ENCODE assay signal across 34 mouse cellular contexts in genomic region chr6:24532804-24533203, GRCm38 (mm10). TPM values are rescaled to one million over a fixed set of nuclear protein-coding genes. Genes with fewer than 3 reads are reported as not detected.
DNase-seq lines count a peak whose midpoint lies in the region; ATAC-seq and TF ChIP-seq lines count a peak whose summit lies in the region.
"Had no signal": no experiment of that assay in that cellular context is flagged by ENCODE, and none has a peak within 500 bp of the region (broad histone marks: within the 10 kb centered on the region; RNA-seq: fewer than 3 reads in every experiment).

No protein-coding gene starts in this region.

- H3K27ac ChIP-seq in heart, adult 2 months = peak overlapping the region; percentile 38
- H3K27ac ChIP-seq in heart, embryonic 12.5 days (ENCODE audit: poor library complexity, severe bottlenecking) = no peak overlapping the region
- peak overlapping the region; percentile 32; the same call in 1 of the 2 replicates for H3K27ac ChIP-seq in heart, postnatal 0 days (ENCODE audit: low read depth)
- H3K27ac ChIP-seq in CH12.LX (ENCODE audit: insufficient read depth, low read depth) = no peak overlapping the region
- H3K27ac ChIP-seq: embryonic facial prominence, embryonic 15.5 days; heart, embryonic 15.5 days; hindbrain, embryonic 14.5 days; hindbrain, postnatal 0 days had no signal

- DNase-seq in gastrocnemius, adult 18-20 months (ENCODE audit: low spot score) = peak; percentile 64
- DNase-seq in gastrocnemius, adult 8-10 months (ENCODE audit: low spot score in 2 of 2) = no peak
- DNase-seq in heart, adult 2 months = no peak
- no peak for DNase-seq in heart, postnatal 0 days (ENCODE audit: low spot score)
- no peak for DNase-seq in heart, adult 8-10 months (ENCODE audit: low spot score)
- no peak for DNase-seq in CH12.LX (ENCODE audit: extremely low read depth)
- DNase-seq in retina, postnatal 1 day = no peak
- DNase-seq: adrenal gland, adult 8-10 months; adrenal gland, postnatal 25 days; cerebellum, adult 11-12 months; cerebellum, adult 8-10 months; cerebellum, postnatal 10 days; cerebellum, postnatal 36 days; embryo, embryonic 11 days; forebrain, postnatal 0 days; gastrocnemius, postnatal 25 days; heart, postnatal 4 days; kidney, adult 18-20 months; kidney, adult 9 months had no signal

- 0 out of 2 replicates have a peak, but pooled peaks have one; percentile 20 for TF ChIP-seq CTCF in heart, adult 2 months (IDR thresholded peaks at IDR 0.05)
- no peak for TF ChIP-seq CTCF in heart, postnatal 0 days (IDR thresholded peaks at IDR 0.05; ENCODE audit: low read depth)
- peak in 1 of 2 experiments; percentile 24; a peak in 2 of 4 replicates for TF ChIP-seq CTCF in CH12.LX (conservative IDR thresholded peaks at IDR 0.05 in 1 of 2, IDR thresholded peaks at IDR 0.05 in 1 of 2; ENCODE audit: low read depth in 2 of 2, low read length in 2 of 2)

- no peaks in the 10 kb centered on the region for H3K9me3 ChIP-seq in heart, embryonic 12.5 days (replicated peaks)
- H3K9me3 ChIP-seq in heart, postnatal 0 days (replicated peaks; ENCODE audit: control insufficient read depth, low read length) = no peaks in the 10 kb centered on the region
- peaks cover 3% of the 10 kb centered on the region for H3K9me3 ChIP-seq in CH12.LX (replicated peaks; ENCODE audit: low read length)
- H3K9me3 ChIP-seq: embryonic facial prominence, embryonic 15.5 days; heart, embryonic 15.5 days had no signal

- in situ Hi-C loops in CH12.LX (cut with MboI; ENCODE audit: low pct_ligation_motif_present, low pct_unique_long_range_greater_than_20kb, low sequenced_read_pairs) = no loop called here

- no peak overlapping the region for H3K9ac ChIP-seq in heart, adult 2 months (ENCODE audit: low read depth, low read length)
- H3K9ac ChIP-seq in heart, embryonic 12.5 days = no peak overlapping the region
- H3K9ac ChIP-seq in heart, postnatal 0 days (replicated peaks; ENCODE audit: low read depth, low read length) = no peak overlapping the region
- no peak overlapping the region for H3K9ac ChIP-seq in CH12.LX (ENCODE audit: insufficient read depth, low read depth)
- H3K9ac ChIP-seq: embryonic facial prominence, embryonic 15.5 days; forebrain, postnatal 0 days; heart, embryonic 15.5 days; hindbrain, embryonic 14.5 days had no signal

- no peaks in the 10 kb centered on the region for H3K27me3 ChIP-seq in heart, adult 2 months (ENCODE audit: control insufficient read depth, insufficient read depth, low read length)
- H3K27me3 ChIP-seq in heart, embryonic 12.5 days (replicated peaks) = no peaks in the 10 kb centered on the region
- no peaks in the 10 kb centered on the region for H3K27me3 ChIP-seq in heart, postnatal 0 days (ENCODE audit: control insufficient read depth, insufficient read depth, low read length)
- H3K27me3 ChIP-seq in CH12.LX (replicated peaks) = no peaks in the 10 kb centered on the region
- H3K27me3 ChIP-seq: embryonic facial prominence, embryonic 15.5 days; heart, embryonic 15.5 days had no signal

- no peak overlapping the region for H3K4me3 ChIP-seq in heart, adult 2 months
- no peak overlapping the region for H3K4me3 ChIP-seq in heart, embryonic 12.5 days
- H3K4me3 ChIP-seq in heart, postnatal 0 days (ENCODE audit: low read depth, low read length) = no peak overlapping the region
- H3K4me3 ChIP-seq in CH12.LX (replicated peaks in 1 of 3; ENCODE audit: low read depth in 2 of 3, low read length in 2 of 3, poor library complexity in 1 of 3) = no peak overlapping the region
- H3K4me3 ChIP-seq: embryonic facial prominence, embryonic 15.5 days; heart, embryonic 15.5 days had no signal

- peaks cover 5% of the 10 kb centered on the region for H3K4me1 ChIP-seq in heart, adult 2 months (ENCODE audit: control insufficient read depth, insufficient read depth, low read length)
- H3K4me1 ChIP-seq in heart, embryonic 12.5 days (replicated peaks) = peaks cover 23% of the 10 kb centered on the region
- peaks cover 17% of the 10 kb centered on the region for H3K4me1 ChIP-seq in heart, postnatal 0 days (ENCODE audit: control insufficient read depth, insufficient read depth)
- H3K4me1 ChIP-seq in CH12.LX (ENCODE audit: control insufficient read depth in 1 of 2, insufficient read depth in 2 of 2) = peaks cover 5 to 28% of the 10 kb centered on the region in 2 experiments; a peak in 3 of 4 replicates

- 66% methylated on average over 3 of the region's 3 CpGs for WGBS in heart, adult 2 months
- 41% methylated on average over 3 of the region's 3 CpGs for WGBS in heart, embryonic 12.5 days
- 32% methylated on average over 3 of the region's 3 CpGs for WGBS in heart, postnatal 0 days

- dilution Hi-C loops in CH12.LX (cut with MboI; ENCODE audit: extremely low pct_ligation_motif_present, extremely low pct_unique_long_range_greater_than_20kb, low sequenced_read_pairs) = no loop called here

- peaks cover 10% of the 10 kb centered on the region for H3K36me3 ChIP-seq in heart, adult 2 months (ENCODE audit: control insufficient read depth, insufficient read depth, low read length)
- no peaks in the 10 kb centered on the region for H3K36me3 ChIP-seq in heart, embryonic 12.5 days
- H3K36me3 ChIP-seq in heart, postnatal 0 days (replicated peaks; ENCODE audit: control insufficient read depth, insufficient read depth, low read length) = no peaks in the 10 kb centered on the region
- no peaks in the 10 kb centered on the region for H3K36me3 ChIP-seq in CH12.LX (replicated peaks in 1 of 2; ENCODE audit: control insufficient read depth in 1 of 2, insufficient read depth in 1 of 2, low read length in 1 of 2)
- H3K36me3 ChIP-seq: embryonic facial prominence, embryonic 15.5 days; heart, embryonic 15.5 days had no signal

- TF ChIP-seq RAD21 in CH12.LX (IDR thresholded peaks at IDR 0.05; ENCODE audit: low read depth, low read length) = peak; percentile 33

- intact Hi-C loops in heart, adult 2 months (cut with DNase I) = loop anchor here (5.0 kb wide), 1 partner anchor 189 kb away; no protein-coding TSS in a partner anchor

- no peak for ATAC-seq in heart, embryonic 12.5 days (ENCODE audit: insufficient number of reproducible peaks, low FRiP score)
- no peak for ATAC-seq in heart, postnatal 0 days (ENCODE audit: insufficient read depth, low read depth)
- ATAC-seq: activated CD4-positive, CD25-positive, alpha-beta regulatory T cell, adult 4 months; CD4-positive, CD25-positive, alpha-beta regulatory T cell, adult 4 months; forebrain, embryonic 14.5 days; forebrain, postnatal 0 days; hindbrain, postnatal 0 days; inflammation-experienced regulatory T-cells, adult 6 months; intestine, embryonic 16.5 days had no signal

- no peak for TF ChIP-seq POLR2A in heart, adult 2 months (IDR thresholded peaks at IDR 0.05; ENCODE audit: insufficient read depth, low read depth, low read length)
- TF ChIP-seq POLR2A in CH12.LX (IDR thresholded peaks at IDR 0.05; ENCODE audit: low read depth, low read length) = no peak

- no peak overlapping the region for H3K4me2 ChIP-seq in heart, embryonic 12.5 days
- H3K4me2 ChIP-seq in heart, postnatal 0 days (ENCODE audit: low read depth, low read length) = no peak overlapping the region
- H3K4me2 ChIP-seq in CH12.LX (ENCODE audit: insufficient read depth, low read depth, poor library complexity, severe bottlenecking) = no peak overlapping the region
- H3K4me2 ChIP-seq: embryonic facial prominence, embryonic 15.5 days; heart, embryonic 15.5 days; hindbrain, embryonic 14.5 days had no signal

- no peak for TF ChIP-seq EP300 in heart, adult 2 months (IDR thresholded peaks at IDR 0.05; ENCODE audit: insufficient read depth, low read depth, low read length)
- no peak for TF ChIP-seq EP300 in heart, postnatal 0 days (IDR thresholded peaks at IDR 0.05; ENCODE audit: low read depth)
- TF ChIP-seq EP300 in CH12.LX (IDR thresholded peaks at IDR 0.05; ENCODE audit: low read length) = no peak

- H3K79me2 ChIP-seq in heart, adult 2 months (replicated peaks; ENCODE audit: control insufficient read depth, insufficient read depth, low read length) = peaks cover 2% of the 10 kb centered on the region; the same call in 1 of the 2 replicates
- H3K79me2 ChIP-seq in CH12.LX (replicated peaks; ENCODE audit: control insufficient read depth, extremely low read depth, insufficient read depth, poor library complexity, severe bottlenecking) = no peaks in the 10 kb centered on the region; the same call in 1 of the 2 replicates

RNA-seq across cellular contexts. Expression of gene Asb15, which starts 4.9 kb away (rescaled TPM):
- 10 to 100 TPM; 69.6 to 81.3 TPM for total RNA-seq in gastrocnemius, adult 18-20 months (2021)
- total RNA-seq in gastrocnemius, adult 8-10 months (2022) = 10 to 100 TPM; 61.5 to 83.0 (median 66.8) TPM
- 10 to 100 TPM; 61.4 to 69.9 TPM for total RNA-seq in heart, adult 2 months (2021)
- 31.0 and 61.4 TPM in 2 replicates for polyA plus RNA-seq in heart, adult 2 months (2012; rRNA removed)
- polyA plus RNA-seq in heart, embryonic 12.5 days (2016; fragmentation: Nextera tagmentation; extraction: Ambion mirVana) = 0.24 TPM in 1 of 2 replicates, not detected in the other
- total RNA-seq in heart, postnatal 0 days (2014; rRNA removed; ENCODE audit: low replicate concordance) = 1.5 and 3.4 TPM in 2 replicates
- polyA plus RNA-seq in heart, postnatal 0 days (2015; fragmentation: Nextera tagmentation; extraction: Ambion mirVana) = 1.4 and 1.5 TPM in 2 replicates
- 10 to 100 TPM; 54.3 to 71.9 (median 65.6) TPM for total RNA-seq in heart, adult 8-10 months (2022)
- total RNA-seq in CH12.LX (2012; rRNA removed) = not detected in 2 replicates
- total RNA-seq in CH12.LX (2014; rRNA removed) = not detected in 2 replicates
- 0.10 TPM in 2 replicates for polyA plus RNA-seq in CH12.LX (2012; ENCODE audit: insufficient read length, low read depth)
- total RNA-seq: adrenal gland, adult 8-10 months; adrenal gland, postnatal 25 days; ES-E14; forebrain, postnatal 0 days had no signal
- polyA plus RNA-seq: activated CD4-positive, CD25-positive, alpha-beta regulatory T cell, adult 4 months; C2C12; CD4-positive, CD25-positive, alpha-beta regulatory T cell, adult 4 months; embryonic facial prominence, embryonic 11.5 days; embryonic facial prominence, embryonic 15.5 days; forebrain, embryonic 11.5 days; forebrain, embryonic 14.5 days; forebrain, postnatal 0 days; hindbrain, embryonic 11.5 days; inflammation-experienced regulatory T-cells, adult 6 months; intestine, embryonic 16.5 days had no signal

RNA-seq across cellular contexts. Expression of gene Ndufa5, which starts 5.0 kb away (rescaled TPM):
- 100 to 1,000 TPM; 639 to 641 TPM for total RNA-seq in gastrocnemius, adult 18-20 months (2021)
- 100 to 1,000 TPM; 471 to 626 (median 563) TPM for total RNA-seq in gastrocnemius, adult 8-10 months (2022)
- total RNA-seq in heart, adult 2 months (2021) = 1,000 to 10,000 TPM; 1,490 to 1,734 TPM
- polyA plus RNA-seq in heart, adult 2 months (2012; rRNA removed) = 66.3 and 92.6 TPM in 2 replicates
- 715 and 719 TPM in 2 replicates for polyA plus RNA-seq in heart, embryonic 12.5 days (2016; fragmentation: Nextera tagmentation; extraction: Ambion mirVana)
- 55.0 and 113 TPM in 2 replicates for total RNA-seq in heart, postnatal 0 days (2014; rRNA removed; ENCODE audit: low replicate concordance)
- 1,697 and 1,774 TPM in 2 replicates for polyA plus RNA-seq in heart, postnatal 0 days (2015; fragmentation: Nextera tagmentation; extraction: Ambion mirVana)
- 1,000 to 10,000 TPM; 1,425 to 1,947 (median 1,659) TPM for total RNA-seq in heart, adult 8-10 months (2022)
- 162 and 222 TPM in 2 replicates for total RNA-seq in CH12.LX (2012; rRNA removed)
- 67.2 and 92.0 TPM in 2 replicates for total RNA-seq in CH12.LX (2014; rRNA removed)
- 372 and 433 TPM in 2 replicates for polyA plus RNA-seq in CH12.LX (2012; ENCODE audit: insufficient read length, low read depth)

RNA-seq across cellular contexts. Expression of gene Iqub, which starts 17.9 kb away (rescaled TPM):
- total RNA-seq in gastrocnemius, adult 18-20 months (2021) = under 1 TPM; 0.19 to 0.23 TPM
- under 1 TPM; 0.10 to 0.27 (median 0.19) TPM for total RNA-seq in gastrocnemius, adult 8-10 months (2022)
- total RNA-seq in heart, adult 2 months (2021) = under 1 TPM; 0.47 to 0.52 TPM
- 0.06 and 0.08 TPM in 2 replicates for polyA plus RNA-seq in heart, adult 2 months (2012; rRNA removed)
- polyA plus RNA-seq in heart, embryonic 12.5 days (2016; fragmentation: Nextera tagmentation; extraction: Ambion mirVana) = 0.36 and 0.40 TPM in 2 replicates
- total RNA-seq in heart, postnatal 0 days (2014; rRNA removed; ENCODE audit: low replicate concordance) = 0.15 TPM in 1 of 2 replicates, not detected in the other
- polyA plus RNA-seq in heart, postnatal 0 days (2015; fragmentation: Nextera tagmentation; extraction: Ambion mirVana) = 0.16 and 0.23 TPM in 2 replicates
- under 1 TPM; 0.37 to 0.81 (median 0.57) TPM for total RNA-seq in heart, adult 8-10 months (2022)
- total RNA-seq in CH12.LX (2012; rRNA removed) (not detected in 2 replicates), CH12.LX (2014; rRNA removed) (not detected in 2 replicates)
- not detected in 2 replicates for polyA plus RNA-seq in CH12.LX (2012; ENCODE audit: insufficient read length, low read depth)
- polyA plus RNA-seq: activated CD4-positive, CD25-positive, alpha-beta regulatory T cell, adult 4 months; C2C12; CD4-positive, CD25-positive, alpha-beta regulatory T cell, adult 4 months; inflammation-experienced regulatory T-cells, adult 6 months had no signal

Comparison
In these comparisons a context has a peak if more than half of its experiments do, and no peak if none do; other contexts are left out.
1. H3K27ac ChIP-seq: peak in heart, adult 2 months (single experiment) and heart, postnatal 0 days (single experiment); none in heart, embryonic 12.5 days (single experiment) and CH12.LX (single experiment).
2. RNA of gene Asb15, which starts 4.9 kb away (total RNA-seq): 69.6 to 81.3 TPM in gastrocnemius, adult 18-20 months, 61.5 to 83.0 TPM in gastrocnemius, adult 8-10 months, 61.4 to 69.9 TPM in heart, adult 2 months and 54.3 to 71.9 TPM in heart, adult 8-10 months; 1.5 to 3.4 TPM in heart, postnatal 0 days and not detected in CH12.LX; every median in the first group is over 10 times any median in the second.